Mouse (Mus musculus): ENCODE data around the gene Acot5.

GRCm38 (mm10) chr12:84109924-84110323 lies 40.8 kb downstream of the Acot5 start:
- TF ChIP-seq CTCF (IDR thresholded peaks at IDR 0.05; ENCODE audit: low read depth) (no peak), EP300 (IDR thresholded peaks at IDR 0.05; ENCODE audit: low read depth) (no peak)

Measured in heart, postnatal 0 days (tissue).